Mouse (Mus musculus) olfactory bulb, adult 2 months (tissue): Measurements from ENCODE around the gene Rab1b. TPM values are rescaled to one million over a fixed set of nuclear protein-coding genes. Genes with fewer than 3 reads are reported as not detected.

Experiments used
- H3K27ac ChIP-seq: fragments of 200-500 bp; 2 replicates; pipeline ENCODE4 v1.5.1; 2012; ENCODE audit warnings: low read depth, low read length; ENCODE audit not compliant: insufficient read depth
- H3K4me1 ChIP-seq: fragments of 200-500 bp; 2 replicates; pipeline ENCODE4 v1.6.1; 2012; ENCODE audit warnings: low read length; ENCODE audit not compliant: control insufficient read depth, insufficient read depth
- H3K4me3 ChIP-seq: fragments of 200-500 bp; 2 replicates; pipeline ENCODE4 v1.5.1; 2012; ENCODE audit warnings: mild to moderate bottlenecking, low read depth, low read length, moderate library complexity; ENCODE audit not compliant: insufficient read depth
- CTCF ChIP-seq: fragments of 200-500 bp; IDR thresholded peaks from 2 replicates; pipeline ENCODE4 v1.5.1; 2012; ENCODE audit warnings: low read depth, mild to moderate bottlenecking, low read length, moderate library complexity; ENCODE audit not compliant: insufficient read depth
- POLR2A ChIP-seq: fragments of 200-500 bp; IDR thresholded peaks from 2 replicates; pipeline ENCODE4 v1.6.1; 2012; ENCODE audit warnings: mild to moderate bottlenecking, low read depth, low read length, moderate library complexity; ENCODE audit not compliant: insufficient read depth
- WGBS: fragments of 180-500 bp; shearing (Covaris S2); methylation state at CpG from one replicate; pipeline ENCODE4 v1.1.7; 2018; 5-methylcytosine and 5-hydroxymethylcytosine counted together
- polyA plus RNA-seq: library from polyadenylated mRNA; stranded (reverse); fragments of >200 nt; gene quantifications from 2 replicates; pipeline ENCODE4 v1.2.4, GENCODE M21; 2012; ENCODE audit warnings: low replicate concordance; ENCODE audit not compliant: missing spikeins, insufficient read depth, insufficient read length

The Rab1b gene
- polyA plus RNA-seq, 1 experiment, result not detected

GRCm38 (mm10) chr19:5067040-5067799 lies 39.7 kb downstream of the Rab1b start:
- WGBS, result 31% methylated on average over 15 of the region's 15 CpGs
- Histone ChIP-seq H3K27ac (no peak overlapping the region), H3K4me3 (no peak overlapping the region), H3K4me1 (peaks cover 38% of the 10 kb centered on the region)
- TF ChIP-seq POLR2A (no peak), CTCF (no peak)

- no peak overlapping the region for H3K27ac ChIP-seq
- no peak overlapping the region for H3K4me3 ChIP-seq
- H3K4me1 ChIP-seq, result peaks cover 39% of the 10 kb centered on the region
- 66% methylated on average over 7 of the region's 7 CpGs for WGBS
- TF ChIP-seq POLR2A (no peak), CTCF (no peak)
Observed at GRCm38 (mm10) chr19:5065104-5065503, 41.8 kb downstream of the Rab1b start.

- TF ChIP-seq CTCF (no peak), POLR2A (no peak)
- 78% methylated on average over 6 of the region's 6 CpGs for WGBS
- H3K4me3 ChIP-seq, result no peak overlapping the region
- H3K27ac ChIP-seq, result no peak overlapping the region
- H3K4me1 ChIP-seq, result peaks cover 44% of the 10 kb centered on the region
Observed at GRCm38 (mm10) chr19:5062446-5062845, 44.4 kb downstream of the Rab1b start.

GRCm38 (mm10) chr19:5062041-5062440 lies 44.8 kb downstream of the Rab1b start:
- WGBS, result 78% methylated on average over 5 of the region's 5 CpGs
- H3K4me3 ChIP-seq, result no peak overlapping the region
- no peak for TF ChIP-seq POLR2A
- TF ChIP-seq CTCF, result no peak

GRCm38 (mm10) chr19:5060365-5061330 lies 46.2 kb downstream of the Rab1b start:
- TF ChIP-seq POLR2A, result no peak
- TF ChIP-seq CTCF, result no peak
- peaks cover 38% of the 10 kb centered on the region for H3K4me1 ChIP-seq
- 42% methylated on average over 5 of the region's 5 CpGs for WGBS
- H3K4me3 ChIP-seq, result no peak overlapping the region
- no peak overlapping the region for H3K27ac ChIP-seq

More at GRCm38 (mm10) chr19:5062041-5062440, 44.8 kb downstream of the Rab1b start:
- Histone ChIP-seq H3K4me1 (peaks cover 40% of the 10 kb centered on the region), H3K27ac (no peak overlapping the region)

- WGBS, result 22% methylated on average over 10 of the region's 10 CpGs
- Histone ChIP-seq H3K27ac (peak overlapping the region; percentile 2; the same call in 1 of the 2 replicates), H3K4me3 (no peak overlapping the region), H3K4me1 (peaks cover 38% of the 10 kb centered on the region)
- no peak for TF ChIP-seq CTCF
- no peak for TF ChIP-seq POLR2A
Observed at GRCm38 (mm10) chr19:5058801-5059771, 47.8 kb downstream of the Rab1b start.

GRCm38 (mm10) chr19:5057876-5058775 lies 48.7 kb downstream of the Rab1b start:
- Histone ChIP-seq H3K4me1 (peaks cover 44% of the 10 kb centered on the region), H3K4me3 (no peak overlapping the region), H3K27ac (no peak overlapping the region; the same call in 1 of the 2 replicates)
- 32% methylated on average over 16 of the region's 16 CpGs for WGBS
- TF ChIP-seq POLR2A (no peak), CTCF (no peak)

GRCm38 (mm10) chr19:5056251-5056650 lies 50.6 kb downstream of the Rab1b start:
- WGBS, result 14% methylated on average over 6 of the region's 6 CpGs
- no peak overlapping the region for H3K27ac ChIP-seq
- TF ChIP-seq CTCF (peak; percentile 75; the same call in 1 of the 2 replicates), POLR2A (no peak)
- no peak overlapping the region for H3K4me3 ChIP-seq
- peaks cover 53% of the 10 kb centered on the region for H3K4me1 ChIP-seq
